Mouse (Mus musculus): ENCODE data around the gene Ceacam16. TPM values are rescaled to one million over a fixed set of nuclear protein-coding genes. Genes with fewer than 3 reads are reported as not detected.

Gene Ceacam16
- total and polyA plus RNA-seq, 3 experiments = 1.1 to 7.7 (median 3.2) TPM

DNA sequence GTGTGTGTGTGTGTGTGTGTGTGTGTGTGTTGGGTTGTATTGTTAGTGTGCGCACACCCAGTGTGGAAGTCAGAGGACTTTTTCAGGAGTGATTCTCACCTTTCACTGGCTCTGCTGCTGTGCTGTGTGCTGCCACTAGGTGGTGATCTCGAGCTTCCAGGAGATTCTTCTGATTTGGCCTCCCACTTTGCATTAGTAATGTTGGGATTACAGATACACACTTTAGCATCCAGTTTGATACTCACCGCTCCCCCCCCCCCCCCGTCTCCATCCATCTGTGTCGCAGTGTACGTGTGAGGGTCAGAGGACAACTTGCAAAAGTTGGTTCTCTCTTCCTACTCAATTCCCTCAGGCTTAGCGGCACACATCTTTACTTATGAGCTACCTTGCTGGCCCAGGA lies 58.1 kb downstream of the Ceacam16 start (continued):
- TF ChIP-seq NRF1 (IDR thresholded peaks at IDR 0.05; ENCODE audit: low read depth, low read length) (0 out of 2 replicates have a peak, but pooled peaks have one; percentile 22), KAT2A (IDR thresholded peaks at IDR 0.05; ENCODE audit: insufficient replicate concordance, low read length) (no peak), ZKSCAN1 (IDR thresholded peaks at IDR 0.05; ENCODE audit: borderline replicate concordance, low read depth, low read length) (no peak)

Other genes with a start within 250 kb of the Ceacam16 start
- 37.8 and 58.1 TPM in 2 replicates for gene Relb, start 231.9 kb downstream of the Ceacam16 start, total RNA-seq (2012; rRNA removed)
- gene Relb, start 231.9 kb downstream of the Ceacam16 start, total RNA-seq (2014; rRNA removed) = 41.5 and 44.0 TPM in 2 replicates
- 50.6 and 59.6 TPM in 2 replicates for gene Relb, start 231.9 kb downstream of the Ceacam16 start, polyA plus RNA-seq (2012; ENCODE audit: insufficient read length, low read depth)
- gene Clptm1, start 196.3 kb downstream of the Ceacam16 start, total RNA-seq (2012; rRNA removed) = 43.6 and 43.9 TPM in 2 replicates
- gene Clptm1, start 196.3 kb downstream of the Ceacam16 start, total RNA-seq (2014; rRNA removed) = 33.8 and 34.0 TPM in 2 replicates
- gene Clptm1, start 196.3 kb downstream of the Ceacam16 start, polyA plus RNA-seq (2012; ENCODE audit: insufficient read length, low read depth) = 54.7 and 70.9 TPM in 2 replicates
- not detected in 2 replicates for gene Apoc2, start 183.4 kb downstream of the Ceacam16 start, total RNA-seq (2012; rRNA removed)
- gene Apoc2, start 183.4 kb downstream of the Ceacam16 start, total RNA-seq (2014; rRNA removed) = not detected in 2 replicates
- not detected in 2 replicates for gene Apoc2, start 183.4 kb downstream of the Ceacam16 start, polyA plus RNA-seq (2012; ENCODE audit: insufficient read length, low read depth)
- not detected in 2 replicates for gene Gm44805, start 179.9 kb downstream of the Ceacam16 start, total RNA-seq (2012; rRNA removed)
- gene Gm44805, start 179.9 kb downstream of the Ceacam16 start, total RNA-seq (2014; rRNA removed) = not detected in 2 replicates
- not detected in 2 replicates for gene Gm44805, start 179.9 kb downstream of the Ceacam16 start, polyA plus RNA-seq (2012; ENCODE audit: insufficient read length, low read depth)
- gene Apoc4, start 179.8 kb downstream of the Ceacam16 start, total RNA-seq (2012; rRNA removed) = not detected in 2 replicates
- gene Apoc4, start 179.8 kb downstream of the Ceacam16 start, total RNA-seq (2014; rRNA removed) = not detected in 2 replicates
- gene Apoc4, start 179.8 kb downstream of the Ceacam16 start, polyA plus RNA-seq (2012; ENCODE audit: insufficient read length, low read depth) = not detected in 2 replicates
- gene Apoc1, start 168.6 kb downstream of the Ceacam16 start, total RNA-seq (2012; rRNA removed) = not detected in 2 replicates
- not detected in 2 replicates for gene Apoc1, start 168.6 kb downstream of the Ceacam16 start, total RNA-seq (2014; rRNA removed)
- not detected in 2 replicates for gene Apoc1, start 168.6 kb downstream of the Ceacam16 start, polyA plus RNA-seq (2012; ENCODE audit: insufficient read length, low read depth)
- gene Apoe, start 162.1 kb downstream of the Ceacam16 start, total RNA-seq (2012; rRNA removed) = 10.0 and 10.5 TPM in 2 replicates
- 6.2 and 6.4 TPM in 2 replicates for gene Apoe, start 162.1 kb downstream of the Ceacam16 start, total RNA-seq (2014; rRNA removed)
- gene Apoe, start 162.1 kb downstream of the Ceacam16 start, polyA plus RNA-seq (2012; ENCODE audit: insufficient read length, low read depth) = 16.7 and 21.4 TPM in 2 replicates
- 179 and 214 TPM in 2 replicates for gene Tomm40, start 145.9 kb downstream of the Ceacam16 start, total RNA-seq (2012; rRNA removed)
- gene Tomm40, start 145.9 kb downstream of the Ceacam16 start, total RNA-seq (2014; rRNA removed) = 115 TPM in 2 replicates
- gene Tomm40, start 145.9 kb downstream of the Ceacam16 start, polyA plus RNA-seq (2012; ENCODE audit: insufficient read length, low read depth) = 197 and 221 TPM in 2 replicates
- gene Nectin2, start 110.8 kb downstream of the Ceacam16 start, total RNA-seq (2012; rRNA removed) = 9.1 and 14.1 TPM in 2 replicates
- 3.0 and 3.4 TPM in 2 replicates for gene Nectin2, start 110.8 kb downstream of the Ceacam16 start, total RNA-seq (2014; rRNA removed)
- gene Nectin2, start 110.8 kb downstream of the Ceacam16 start, polyA plus RNA-seq (2012; ENCODE audit: insufficient read length, low read depth) = 6.3 and 6.5 TPM in 2 replicates
- 8.2 and 10.9 TPM in 2 replicates for gene Bcam, start 90.3 kb downstream of the Ceacam16 start, total RNA-seq (2012; rRNA removed)
- gene Bcam, start 90.3 kb downstream of the Ceacam16 start, total RNA-seq (2014; rRNA removed) = 2.4 and 3.0 TPM in 2 replicates
- 4.8 and 5.3 TPM in 2 replicates for gene Bcam, start 90.3 kb downstream of the Ceacam16 start, polyA plus RNA-seq (2012; ENCODE audit: insufficient read length, low read depth)
- 30.8 and 38.9 TPM in 2 replicates for gene Cblc, start 64.5 kb downstream of the Ceacam16 start, total RNA-seq (2012; rRNA removed)
- gene Cblc, start 64.5 kb downstream of the Ceacam16 start, total RNA-seq (2014; rRNA removed) = 6.4 and 7.2 TPM in 2 replicates
- gene Cblc, start 64.5 kb downstream of the Ceacam16 start, polyA plus RNA-seq (2012; ENCODE audit: insufficient read length, low read depth) = 12.7 and 13.4 TPM in 2 replicates
- 15.8 and 18.8 TPM in 2 replicates for gene Bcl3, start 38.5 kb downstream of the Ceacam16 start, total RNA-seq (2012; rRNA removed)
- gene Bcl3, start 38.5 kb downstream of the Ceacam16 start, total RNA-seq (2014; rRNA removed) = 3.2 and 3.8 TPM in 2 replicates
- gene Bcl3, start 38.5 kb downstream of the Ceacam16 start, polyA plus RNA-seq (2012; ENCODE audit: insufficient read length, low read depth) = 17.9 and 25.2 TPM in 2 replicates
- 0.59 TPM in 1 of 2 replicates, not detected in the other for gene Gm19345, start 9.3 kb downstream of the Ceacam16 start, total RNA-seq (2012; rRNA removed)
- gene Gm19345, start 9.3 kb downstream of the Ceacam16 start, total RNA-seq (2014; rRNA removed) = not detected in 2 replicates
- gene Gm19345, start 9.3 kb downstream of the Ceacam16 start, polyA plus RNA-seq (2012; ENCODE audit: insufficient read length, low read depth) = 4.1 and 4.3 TPM in 2 replicates
- 0.04 and 0.08 TPM in 2 replicates for gene Ceacam19, start 26.7 kb upstream of the Ceacam16 start, total RNA-seq (2012; rRNA removed)
- gene Ceacam19, start 26.7 kb upstream of the Ceacam16 start, total RNA-seq (2014; rRNA removed) = not detected in 2 replicates
- not detected in 2 replicates for gene Ceacam19, start 26.7 kb upstream of the Ceacam16 start, polyA plus RNA-seq (2012; ENCODE audit: insufficient read length, low read depth)
- gene Pvr, start 59.9 kb upstream of the Ceacam16 start, total RNA-seq (2012; rRNA removed) = 15.0 and 15.4 TPM in 2 replicates
- 12.7 and 13.1 TPM in 2 replicates for gene Pvr, start 59.9 kb upstream of the Ceacam16 start, total RNA-seq (2014; rRNA removed)
- gene Pvr, start 59.9 kb upstream of the Ceacam16 start, polyA plus RNA-seq (2012; ENCODE audit: insufficient read length, low read depth) = 8.8 and 13.2 TPM in 2 replicates
- 0.08 TPM in 1 of 2 replicates, not detected in the other for gene Igsf23, start 89.5 kb upstream of the Ceacam16 start, total RNA-seq (2012; rRNA removed)
- gene Igsf23, start 89.5 kb upstream of the Ceacam16 start, total RNA-seq (2014; rRNA removed) = not detected in 2 replicates
- gene Igsf23, start 89.5 kb upstream of the Ceacam16 start, polyA plus RNA-seq (2012; ENCODE audit: insufficient read length, low read depth) = not detected in 2 replicates
- gene Ceacam20, start 104.1 kb upstream of the Ceacam16 start, total RNA-seq (2012; rRNA removed) = 1.8 and 1.9 TPM in 2 replicates
- gene Ceacam20, start 104.1 kb upstream of the Ceacam16 start, total RNA-seq (2014; rRNA removed) = 4.3 and 6.6 TPM in 2 replicates
- 4.2 and 5.8 TPM in 2 replicates for gene Ceacam20, start 104.1 kb upstream of the Ceacam16 start, polyA plus RNA-seq (2012; ENCODE audit: insufficient read length, low read depth)
- gene Nlrp9b, start 130.2 kb upstream of the Ceacam16 start, total RNA-seq (2012; rRNA removed) = 0.21 and 0.34 TPM in 2 replicates
- gene Nlrp9b, start 130.2 kb upstream of the Ceacam16 start, total RNA-seq (2014; rRNA removed) = 1.4 TPM in 2 replicates
- gene Nlrp9b, start 130.2 kb upstream of the Ceacam16 start, polyA plus RNA-seq (2012; ENCODE audit: insufficient read length, low read depth) = 1.4 and 2.3 TPM in 2 replicates
- gene Vmn1r91, start 238.4 kb upstream of the Ceacam16 start, total RNA-seq (2012; rRNA removed) = not detected in 2 replicates
- gene Vmn1r91, start 238.4 kb upstream of the Ceacam16 start, total RNA-seq (2014; rRNA removed) = not detected in 2 replicates
- gene Vmn1r91, start 238.4 kb upstream of the Ceacam16 start, polyA plus RNA-seq (2012; ENCODE audit: insufficient read length, low read depth) = not detected in 2 replicates